Mouse (Mus musculus) liver, postnatal 0 days (tissue): Measurements from ENCODE around the gene Ric1.

Experiments used
- CTCF ChIP-seq: sonication (generic); IDR thresholded peaks from 2 replicates; pipeline ENCODE4 v1.5.1; 2016; ENCODE audit warnings: antibody characterized with exemption, low read depth
- EP300 ChIP-seq: IDR thresholded peaks from 2 replicates; pipeline ENCODE4 v1.6.1; 2016; ENCODE audit warnings: antibody characterized with exemption, low read depth, mild to moderate bottlenecking

DNA sequence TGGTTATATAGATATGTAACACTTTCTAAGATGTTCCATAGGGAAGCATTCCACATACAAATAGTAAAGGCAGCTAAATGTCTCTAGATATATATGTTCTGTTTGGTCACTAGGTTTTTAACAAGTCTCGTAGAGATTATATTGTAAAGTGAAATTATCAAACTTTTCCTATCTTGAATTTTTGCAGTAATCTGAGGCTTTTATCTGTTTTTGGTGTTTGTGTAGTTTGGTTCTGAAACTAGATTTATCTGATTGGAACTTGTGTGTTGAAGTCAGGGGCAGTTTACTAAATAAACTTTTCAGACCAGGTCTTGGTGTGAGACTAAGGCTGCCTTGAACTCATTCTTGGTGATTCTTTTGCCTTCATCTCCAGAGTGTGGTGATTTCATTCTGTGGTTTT, 29.0 kb downstream of the Ric1 start:
- TF ChIP-seq EP300 (no peak), CTCF (no peak)
